Mouse (Mus musculus) 3134 (cell line): ENCODE results near the gene Fbxo24.

ENCODE experiments used
- DNase-seq: peaks from one replicate; pipeline ENCODE4 v3.0.0-alpha.2; 2011; ENCODE audit warnings: low spot score; ENCODE audit not compliant: insufficient read length; ENCODE audit errors: extremely low read depth

Gene Fbxo24

DNA sequence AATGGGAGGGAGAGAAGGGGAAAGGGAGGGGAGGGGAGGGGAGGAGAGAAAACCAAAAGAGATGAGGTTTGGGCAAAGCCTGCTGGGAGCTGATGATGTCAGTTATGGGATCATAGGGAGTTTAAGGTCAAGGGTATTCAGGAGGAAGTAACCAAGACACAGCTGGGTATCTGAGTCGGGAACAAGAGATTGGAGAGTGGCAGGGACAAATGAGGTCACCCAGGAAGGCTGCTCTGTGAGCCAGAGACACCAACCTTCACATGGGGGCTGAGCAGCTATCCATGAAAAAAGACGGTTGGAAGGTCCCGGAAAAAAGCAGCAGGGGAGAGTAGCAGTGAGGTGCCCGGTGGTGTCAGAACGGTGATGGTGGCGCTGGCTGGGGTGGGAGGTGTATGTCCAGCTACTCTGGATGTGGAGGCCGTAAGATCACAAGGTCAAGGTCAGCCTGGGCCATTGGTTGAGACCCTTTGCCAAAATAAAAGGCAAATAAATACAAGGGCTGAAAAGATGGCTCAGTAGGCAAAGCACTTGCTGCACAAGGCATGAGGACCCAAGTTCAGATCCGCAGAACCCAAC, 60.5 kb downstream of the Fbxo24 start:
- DNase-seq = no peak

DNA sequence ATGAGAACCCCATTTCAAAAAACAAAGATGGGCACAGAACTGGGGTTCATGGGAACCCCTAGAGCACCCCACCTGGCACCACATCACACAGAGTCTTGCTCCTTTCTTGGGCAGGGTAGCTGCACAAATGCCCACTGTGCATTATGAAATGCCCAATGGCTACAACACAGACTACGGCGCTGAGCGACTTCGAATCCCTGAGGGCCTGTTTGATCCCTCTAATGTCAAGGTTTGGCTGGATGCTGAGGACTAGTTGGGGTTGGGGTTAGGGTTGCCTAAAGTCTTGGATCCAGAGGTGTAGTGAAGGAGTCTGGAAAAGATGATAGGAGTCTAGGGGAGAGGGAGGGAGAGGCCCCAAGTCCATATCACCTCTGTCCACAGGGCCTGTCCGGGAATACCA, 62.4 kb downstream of the Fbxo24 start:
- DNase-seq = no peak

DNA sequence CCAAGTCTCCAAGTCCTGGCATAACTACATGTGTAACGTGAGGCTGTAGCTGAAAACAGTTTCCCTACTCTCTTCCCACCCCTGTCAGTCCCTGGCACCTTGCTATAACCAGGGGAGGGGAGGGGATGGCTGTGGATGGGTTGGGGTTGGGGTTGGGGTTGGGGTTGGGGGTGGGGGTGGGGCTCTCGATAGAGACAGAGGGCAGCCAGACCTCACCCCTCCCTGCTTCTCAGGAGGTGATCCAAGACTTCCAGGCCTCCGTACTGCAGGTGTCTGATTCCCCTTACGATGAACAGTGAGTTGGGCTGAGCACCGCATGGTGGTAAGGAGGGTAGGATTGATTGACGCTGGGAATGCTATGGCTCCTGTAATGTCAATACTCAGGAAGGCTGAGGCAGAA, 63.1 kb downstream of the Fbxo24 start:
- no peak for DNase-seq

DNA sequence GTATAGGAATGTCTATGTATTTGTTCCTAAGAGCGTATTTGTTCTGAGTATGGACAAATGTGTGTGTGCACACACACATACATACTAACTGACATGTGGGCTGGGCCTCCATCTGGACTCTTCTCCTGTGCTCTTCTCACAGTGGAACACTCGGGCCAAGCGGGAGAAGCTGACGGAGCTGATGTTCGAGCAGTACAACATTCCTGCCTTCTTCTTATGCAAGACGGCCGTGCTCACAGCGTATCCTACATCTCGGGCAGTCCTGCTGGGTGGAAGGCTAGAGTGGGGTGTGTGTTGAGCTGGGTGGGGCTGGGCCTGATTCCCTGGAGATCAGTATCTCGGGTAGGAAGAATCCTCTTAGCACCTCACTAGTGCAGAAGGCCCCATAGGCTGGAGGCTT, 65.8 kb downstream of the Fbxo24 start:
- no peak for DNase-seq
